Mouse (Mus musculus): ENCODE measurements at regions not wholly inside any gene's neighbourhood (a gene's known extent, or its start where the extent isn't known, plus 50 kb on each side); places are given as distances from the start of the nearest gene placed in this dataset.

- Histone ChIP-seq H3K27me3 (ENCODE audit: control insufficient read depth, insufficient read depth, low read length) (no peaks in the 10 kb centered on the region), H3K36me3 (ENCODE audit: control insufficient read depth, insufficient read depth, low read length) (no peaks in the 10 kb centered on the region), H3K9me3 (ENCODE audit: control insufficient read depth, low read depth, low read length) (no peaks in the 10 kb centered on the region), H3K4me3 (ENCODE audit: low read depth, low read length) (no peak overlapping the region), H3K4me2 (replicated peaks; ENCODE audit: low read depth, low read length) (no peak overlapping the region), H3K27ac (ENCODE audit: low read length) (no peak overlapping the region), H3K9ac (replicated peaks; ENCODE audit: low read depth, low read length) (no peak overlapping the region), H3K4me1 (ENCODE audit: control insufficient read depth, insufficient read depth, low read length) (no peaks in the 10 kb centered on the region)
- ATAC-seq (ENCODE audit: insufficient number of reproducible peaks, insufficient read depth, low FRiP score, low read depth), result no peak
These were observed 538.4 kb upstream of the Cdh8 start for GRCm38 (mm10) chr8:99954697-99955096.

GRCm38 (mm10) chr8:99953876-99954275 lies 537.6 kb upstream of the Cdh8 start:
- no peak overlapping the region for H3K4me3 ChIP-seq (ENCODE audit: low read depth, low read length)
- ATAC-seq (ENCODE audit: insufficient number of reproducible peaks, insufficient read depth, low FRiP score, low read depth), result 0 out of 2 replicates have a peak, but pooled peaks have one; percentile 42
- H3K4me2 ChIP-seq (replicated peaks; ENCODE audit: low read depth, low read length), result no peak overlapping the region

GRCm38 (mm10) chr8:99933159-99933558 lies 516.9 kb upstream of the Cdh8 start:
- Histone ChIP-seq H3K4me2 (replicated peaks; ENCODE audit: low read depth, low read length) (no peak overlapping the region), H3K27ac (ENCODE audit: low read length) (no peak overlapping the region), H3K4me1 (ENCODE audit: control insufficient read depth, insufficient read depth, low read length) (no peaks in the 10 kb centered on the region), H3K9ac (replicated peaks; ENCODE audit: low read depth, low read length) (no peak overlapping the region), H3K9me3 (ENCODE audit: control insufficient read depth, low read depth, low read length) (no peaks in the 10 kb centered on the region), H3K4me3 (ENCODE audit: low read depth, low read length) (no peak overlapping the region), H3K27me3 (ENCODE audit: control insufficient read depth, insufficient read depth, low read length) (no peaks in the 10 kb centered on the region), H3K36me3 (ENCODE audit: control insufficient read depth, insufficient read depth, low read length) (no peaks in the 10 kb centered on the region)
- no peak for ATAC-seq (ENCODE audit: insufficient number of reproducible peaks, insufficient read depth, low FRiP score, low read depth)
- WGBS, result 77% methylated on average over 5 of the region's 5 CpGs

More at GRCm38 (mm10) chr8:99953876-99954275, 537.6 kb upstream of the Cdh8 start:
- Histone ChIP-seq H3K27me3 (ENCODE audit: control insufficient read depth, insufficient read depth, low read length) (no peaks in the 10 kb centered on the region), H3K36me3 (ENCODE audit: control insufficient read depth, insufficient read depth, low read length) (no peaks in the 10 kb centered on the region), H3K9ac (replicated peaks; ENCODE audit: low read depth, low read length) (no peak overlapping the region), H3K27ac (ENCODE audit: low read length) (no peak overlapping the region), H3K4me1 (ENCODE audit: control insufficient read depth, insufficient read depth, low read length) (no peaks in the 10 kb centered on the region), H3K9me3 (ENCODE audit: control insufficient read depth, low read depth, low read length) (no peaks in the 10 kb centered on the region)
